Mouse (Mus musculus): ENCODE measurements around the gene Mbd4. TPM values are rescaled to one million over a fixed set of nuclear protein-coding genes. Genes with fewer than 3 reads are reported as not detected.
A peak's percentile ranks its signal among the peaks of the same experiment; 100 is the strongest.
"Not testable (repeated sequence)": the region's sequence is repeated elsewhere in the genome, so short reads cannot be mapped to it uniquely, and the experiment has no call there.

Mbd4 gene
- polyA plus RNA-seq, 1 experiment from 2014 or later: 10.9 TPM

- H3K36me3 ChIP-seq (ENCODE audit: insufficient read depth, low read length): 0 out of 2 replicates have a peak, but pooled peaks cover 4% of the 10 kb centered on the region
- no peaks in the 10 kb centered on the region for H3K27me3 ChIP-seq (ENCODE audit: insufficient read depth, low read length)
- H3K4me1 ChIP-seq (replicated peaks; ENCODE audit: insufficient read depth, low read length): no peaks in the 10 kb centered on the region
- no peak overlapping the region for H3K4me2 ChIP-seq (ENCODE audit: low read length)
- TF ChIP-seq CTCF (IDR thresholded peaks at IDR 0.05; ENCODE audit: low read depth): no peak
- 0 out of 2 replicates have a peak, but pooled peaks have one; percentile 35 for ATAC-seq (replicated peaks; ENCODE audit: low FRiP score, low read depth)
- H3K9ac ChIP-seq (ENCODE audit: low read depth, low read length): no peak overlapping the region
- H3K4me3 ChIP-seq (replicated peaks; ENCODE audit: low read depth, low read length): no peak overlapping the region
- DNase-seq (ENCODE audit: low spot score): no peak
- 51% methylated on average over 4 of the region's 4 CpGs for WGBS
- H3K9me3 ChIP-seq (replicated peaks; ENCODE audit: low read length): no peaks in the 10 kb centered on the region
- H3K27ac ChIP-seq: no peak overlapping the region
These were observed 33.7 kb upstream of the Mbd4 start for GRCm38 (mm10) chr6:115886894-115887293.

GRCm38 (mm10) chr6:115884018-115884417 lies 30.8 kb upstream of the Mbd4 start:
- H3K9me3 ChIP-seq (replicated peaks; ENCODE audit: low read length): no peaks in the 10 kb centered on the region
- no peak for TF ChIP-seq CTCF (IDR thresholded peaks at IDR 0.05; ENCODE audit: low read depth)
- H3K36me3 ChIP-seq (ENCODE audit: insufficient read depth, low read length): peaks cover 12% of the 10 kb centered on the region; the same call in 1 of the 2 replicates
- ATAC-seq (replicated peaks; ENCODE audit: low FRiP score, low read depth) (no peak), DNase-seq (ENCODE audit: low spot score) (no peak)
- no peaks in the 10 kb centered on the region for H3K27me3 ChIP-seq (ENCODE audit: insufficient read depth, low read length)
- H3K4me2 ChIP-seq (ENCODE audit: low read length): no peak overlapping the region
- H3K9ac ChIP-seq (ENCODE audit: low read depth, low read length): no peak overlapping the region
- H3K4me1 ChIP-seq (replicated peaks; ENCODE audit: insufficient read depth, low read length): no peaks in the 10 kb centered on the region
- H3K4me3 ChIP-seq (replicated peaks; ENCODE audit: low read depth, low read length): no peak overlapping the region
- 0 out of 2 replicates have a peak overlapping the region, but pooled peaks have one; percentile 6 for H3K27ac ChIP-seq

- ATAC-seq (replicated peaks; ENCODE audit: low FRiP score, low read depth) (no peak), DNase-seq (ENCODE audit: low spot score) (peak; percentile 61)
- H3K9ac ChIP-seq (ENCODE audit: low read depth, low read length): no peak overlapping the region
- no peak overlapping the region for H3K27ac ChIP-seq
- H3K27me3 ChIP-seq (ENCODE audit: insufficient read depth, low read length): no peaks in the 10 kb centered on the region
- no peak overlapping the region for H3K4me3 ChIP-seq (replicated peaks; ENCODE audit: low read depth, low read length)
- H3K9me3 ChIP-seq (replicated peaks; ENCODE audit: low read length): no peaks in the 10 kb centered on the region
- H3K4me1 ChIP-seq (replicated peaks; ENCODE audit: insufficient read depth, low read length): no peaks in the 10 kb centered on the region
- no peak overlapping the region for H3K4me2 ChIP-seq (ENCODE audit: low read length)
- no peak for TF ChIP-seq CTCF (IDR thresholded peaks at IDR 0.05; ENCODE audit: low read depth)
- WGBS: 79% methylated on average over 8 of the region's 8 CpGs
- H3K36me3 ChIP-seq (ENCODE audit: insufficient read depth, low read length): peaks cover 17% of the 10 kb centered on the region; the same call in 1 of the 2 replicates
These were observed 27.6 kb upstream of the Mbd4 start for GRCm38 (mm10) chr6:115880751-115881150.

- Histone ChIP-seq H3K9me3 (replicated peaks; ENCODE audit: low read length) (no peaks in the 10 kb centered on the region), H3K4me2 (ENCODE audit: low read length) (no peak overlapping the region), H3K4me1 (replicated peaks; ENCODE audit: insufficient read depth, low read length) (no peaks in the 10 kb centered on the region), H3K27me3 (ENCODE audit: insufficient read depth, low read length) (no peaks in the 10 kb centered on the region), H3K36me3 (ENCODE audit: insufficient read depth, low read length) (peaks cover 24% of the 10 kb centered on the region; the same call in 1 of the 2 replicates), H3K9ac (ENCODE audit: low read depth, low read length) (no peak overlapping the region), H3K4me3 (replicated peaks; ENCODE audit: low read depth, low read length) (no peak overlapping the region), H3K27ac (no peak overlapping the region)
- TF ChIP-seq CTCF (IDR thresholded peaks at IDR 0.05; ENCODE audit: low read depth): no peak
- 57% methylated on average over 6 of the region's 6 CpGs for WGBS
- ATAC-seq (replicated peaks; ENCODE audit: low FRiP score, low read depth) (no peak), DNase-seq (ENCODE audit: low spot score) (no peak)
These were observed 26.6 kb upstream of the Mbd4 start for GRCm38 (mm10) chr6:115879736-115880135.

- Histone ChIP-seq H3K36me3 (ENCODE audit: insufficient read depth, low read length) (peaks cover 24% of the 10 kb centered on the region; the same call in 1 of the 2 replicates), H3K27me3 (ENCODE audit: insufficient read depth, low read length) (no peaks in the 10 kb centered on the region), H3K27ac (0 out of 2 replicates have a peak overlapping the region, but pooled peaks have one; percentile 13), H3K4me1 (replicated peaks; ENCODE audit: insufficient read depth, low read length) (no peaks in the 10 kb centered on the region), H3K9ac (ENCODE audit: low read depth, low read length) (no peak overlapping the region), H3K9me3 (replicated peaks; ENCODE audit: low read length) (no peaks in the 10 kb centered on the region), H3K4me3 (replicated peaks; ENCODE audit: low read depth, low read length) (no peak overlapping the region), H3K4me2 (ENCODE audit: low read length) (no peak overlapping the region)
- ATAC-seq (replicated peaks; ENCODE audit: low FRiP score, low read depth): no peak
- no peak for TF ChIP-seq CTCF (IDR thresholded peaks at IDR 0.05; ENCODE audit: low read depth)
- WGBS: 71% methylated on average over 6 of the region's 6 CpGs
- peak; percentile 13 for DNase-seq (ENCODE audit: low spot score)
These were observed 25.5 kb upstream of the Mbd4 start for GRCm38 (mm10) chr6:115878694-115879093.

GRCm38 (mm10) chr6:115877239-115877638 lies 24.1 kb upstream of the Mbd4 start:
- Histone ChIP-seq H3K27me3 (ENCODE audit: insufficient read depth, low read length) (no peaks in the 10 kb centered on the region), H3K4me1 (replicated peaks; ENCODE audit: insufficient read depth, low read length) (no peaks in the 10 kb centered on the region), H3K9ac (ENCODE audit: low read depth, low read length) (no peak overlapping the region), H3K36me3 (ENCODE audit: insufficient read depth, low read length) (peaks cover 24% of the 10 kb centered on the region; the same call in 1 of the 2 replicates), H3K9me3 (replicated peaks; ENCODE audit: low read length) (no peaks in the 10 kb centered on the region), H3K4me3 (replicated peaks; ENCODE audit: low read depth, low read length) (no peak overlapping the region), H3K27ac (no peak overlapping the region), H3K4me2 (ENCODE audit: low read length) (no peak overlapping the region)
- ATAC-seq (replicated peaks; ENCODE audit: low FRiP score, low read depth): no peak
- DNase-seq (ENCODE audit: low spot score): no peak
- no peak for TF ChIP-seq CTCF (IDR thresholded peaks at IDR 0.05; ENCODE audit: low read depth)
- 82% methylated on average over 2 of the region's 2 CpGs for WGBS

GRCm38 (mm10) chr6:115871318-115871717 lies 18.1 kb upstream of the Mbd4 start:
- H3K4me2 ChIP-seq (ENCODE audit: low read length); ATAC-seq (replicated peaks; ENCODE audit: low FRiP score, low read depth); H3K9me3 ChIP-seq (replicated peaks; ENCODE audit: low read length); H3K4me3 ChIP-seq (replicated peaks; ENCODE audit: low read depth, low read length); H3K27ac ChIP-seq; H3K4me1 ChIP-seq (replicated peaks; ENCODE audit: insufficient read depth, low read length); H3K9ac ChIP-seq (ENCODE audit: low read depth, low read length); DNase-seq (ENCODE audit: low spot score); H3K36me3 ChIP-seq (ENCODE audit: insufficient read depth, low read length); H3K27me3 ChIP-seq (ENCODE audit: insufficient read depth, low read length): not testable (repeated sequence)
- WGBS: no CpG with 5 or more reads among the region's 3 CpGs

GRCm38 (mm10) chr6:115867157-115867556 lies 14.0 kb upstream of the Mbd4 start:
- H3K27ac ChIP-seq; H3K4me3 ChIP-seq (replicated peaks; ENCODE audit: low read depth, low read length); H3K27me3 ChIP-seq (ENCODE audit: insufficient read depth, low read length); DNase-seq (ENCODE audit: low spot score); H3K4me2 ChIP-seq (ENCODE audit: low read length); H3K9ac ChIP-seq (ENCODE audit: low read depth, low read length); H3K4me1 ChIP-seq (replicated peaks; ENCODE audit: insufficient read depth, low read length); H3K36me3 ChIP-seq (ENCODE audit: insufficient read depth, low read length); ATAC-seq (replicated peaks; ENCODE audit: low FRiP score, low read depth); H3K9me3 ChIP-seq (replicated peaks; ENCODE audit: low read length): not testable (repeated sequence)
- no CpG with 5 or more reads among the region's 3 CpGs for WGBS

All from kidney, postnatal 0 days (tissue).